Mouse (Mus musculus): ENCODE results near the gene Pkm.
A peak's percentile ranks its signal among the peaks of the same experiment; 100 is the strongest.

Pkm gene

DNA sequence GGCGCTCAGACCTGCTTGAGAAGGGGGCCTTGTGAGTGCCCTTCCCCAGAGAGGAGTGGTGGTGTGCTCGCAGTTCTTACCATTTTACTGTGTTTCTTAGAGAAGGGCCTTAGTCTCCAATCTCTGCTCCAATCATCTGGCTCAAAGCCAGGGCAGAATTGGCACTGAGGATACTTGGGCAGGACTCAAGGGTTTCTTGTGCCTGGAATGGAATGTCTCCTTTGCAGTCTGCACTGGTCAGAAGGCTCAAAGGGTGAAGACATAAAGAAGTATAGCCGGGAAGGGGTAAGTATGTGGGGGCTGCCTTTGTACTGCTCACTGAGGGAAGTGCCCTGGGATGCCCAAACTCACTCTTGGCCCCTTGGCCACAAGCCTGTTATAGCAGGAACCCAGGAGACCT lies 53.1 kb downstream of the Pkm start:
- DNase-seq (ENCODE audit: low read depth) = no peak

- DNase-seq (ENCODE audit: low read depth) = no peak
Measured at GRCm38 (mm10) chr9:59716275-59716898, 60.2 kb downstream of the Pkm start.

DNA sequence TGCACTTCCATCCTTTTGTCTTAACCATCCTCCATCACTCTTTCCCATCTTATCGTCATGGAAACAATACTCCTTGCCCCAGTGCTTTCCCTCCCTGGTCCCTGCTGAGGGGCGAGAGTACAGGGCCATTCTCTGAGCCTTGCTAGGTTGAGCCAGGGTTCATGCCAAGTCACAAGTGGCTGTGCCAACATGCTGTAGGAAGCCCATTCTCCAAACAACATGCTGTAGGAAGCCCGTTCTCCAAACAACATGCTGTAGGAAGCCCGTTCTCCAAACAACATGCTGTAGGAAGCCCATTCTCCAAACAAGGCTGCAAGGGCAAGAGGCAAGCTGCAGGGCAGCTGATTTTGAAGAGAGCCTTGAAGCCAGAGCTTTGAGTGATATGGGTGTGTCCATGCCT lies 62.1 kb downstream of the Pkm start:
- DNase-seq (ENCODE audit: low read depth) = no peak

- no peak for DNase-seq (ENCODE audit: low read depth)
Measured at GRCm38 (mm10) chr9:59721144-59721543, 65.0 kb downstream of the Pkm start.

GRCm38 (mm10) chr9:59723096-59723657 lies 67.0 kb downstream of the Pkm start:
- DNase-seq (ENCODE audit: low read depth) = peak; percentile 91

DNA sequence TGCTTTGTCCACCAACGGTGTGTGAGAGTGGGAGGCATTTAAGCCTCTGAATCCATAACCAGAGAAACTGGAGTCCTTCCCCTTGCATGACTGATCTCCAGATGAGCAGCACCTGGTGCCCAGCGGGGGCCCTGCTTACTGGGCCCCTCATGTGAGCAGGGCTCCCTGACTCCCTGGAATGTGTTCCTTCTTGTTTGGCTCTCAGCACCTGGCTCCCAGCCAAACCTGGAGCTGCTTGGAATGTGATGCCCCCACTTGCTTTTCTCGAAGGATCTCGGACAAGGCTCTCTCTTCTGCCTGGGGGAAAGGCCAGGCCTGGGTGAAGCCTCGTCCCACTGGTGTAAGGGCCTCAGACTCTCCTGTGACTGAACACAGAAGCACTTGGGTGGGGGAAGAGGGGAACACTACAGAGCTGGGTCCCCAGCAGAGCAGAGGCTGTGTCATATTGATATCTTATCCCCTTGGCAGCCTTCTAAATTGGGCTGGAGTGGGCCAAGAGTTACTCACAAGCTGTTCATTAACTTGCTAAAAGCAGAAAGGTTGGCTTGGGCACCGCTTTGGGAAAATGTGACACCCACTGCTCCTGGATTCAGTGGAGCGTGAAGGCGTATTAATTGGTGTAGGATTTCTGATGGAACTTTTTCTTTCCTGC lies 67.7 kb downstream of the Pkm start:
- no peak for DNase-seq (ENCODE audit: low read depth)

DNA sequence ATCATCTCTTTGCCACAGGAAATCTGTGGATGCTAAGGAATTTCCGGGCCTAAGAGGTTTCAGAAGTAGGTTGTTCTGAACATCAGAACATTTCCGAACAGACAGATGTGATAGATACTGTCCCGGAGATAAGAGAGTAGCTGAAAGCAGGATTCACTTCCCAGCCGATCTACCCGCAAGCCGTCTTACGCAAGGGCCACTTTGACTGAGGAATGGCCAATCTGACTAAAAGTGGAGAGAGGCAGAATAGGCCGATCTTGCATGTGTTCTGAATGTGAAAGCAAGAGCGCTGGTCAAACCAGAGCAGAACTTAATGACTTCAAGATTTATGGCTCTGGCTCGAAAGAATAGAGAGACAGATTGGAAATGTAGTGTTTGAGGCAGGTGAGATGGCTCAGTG lies 69.3 kb downstream of the Pkm start:
- no peak for DNase-seq (ENCODE audit: low read depth)

- DNase-seq (ENCODE audit: low read depth) = no peak
Measured at GRCm38 (mm10) chr9:59727569-59728286, 71.6 kb downstream of the Pkm start.
